Mouse (Mus musculus): Measurements from ENCODE around the gene Serbp1. TPM values are rescaled to one million over a fixed set of nuclear protein-coding genes. Genes with fewer than 3 reads are reported as not detected.

The Serbp1 gene
- polyA plus RNA-seq, 1 experiment from 2014 or later: 501 TPM

Other genes starting within 250 kb of the Serbp1 start
- 21.3 and 23.1 TPM in 2 replicates for gene Gadd45a, start 200.7 kb upstream of the Serbp1 start, polyA plus RNA-seq (2016; fragmentation: Nextera tagmentation; extraction: Ambion mirVana)
- not detected in 2 replicates for gene Il12rb2, start 138.0 kb downstream of the Serbp1 start, polyA plus RNA-seq (2016; fragmentation: Nextera tagmentation; extraction: Ambion mirVana)

Data from limb, embryonic 12.5 days (tissue).